Mouse (Mus musculus) erythroblast, embryonic 14.5 days (primary cell): Measurements from ENCODE around the gene Grin3a. TPM values are rescaled to one million over a fixed set of nuclear protein-coding genes. Genes with fewer than 3 reads are reported as not detected.

Experiments
- H3K27me3 ChIP-seq: 2 replicates; pipeline ENCODE4 v1.6.1; 2012; ENCODE audit warnings: inconsistent platforms; ENCODE audit not compliant: control insufficient read depth
- H3K36me3 ChIP-seq: 2 replicates; pipeline ENCODE4 v1.6.1; 2012; ENCODE audit warnings: mild to moderate bottlenecking, inconsistent platforms; ENCODE audit not compliant: control insufficient read depth
- H3K4me1 ChIP-seq: 2 replicates; pipeline ENCODE4 v1.6.1; 2012; ENCODE audit warnings: inconsistent platforms; ENCODE audit not compliant: control insufficient read depth
- H3K4me3 ChIP-seq: replicated peaks from 2 replicates; pipeline ENCODE3; 2012; ENCODE audit warnings: moderate library complexity, mild to moderate bottlenecking, inconsistent platforms
- H3K9me3 ChIP-seq: 2 replicates; pipeline ENCODE4 v1.6.1; 2012; ENCODE audit warnings: low read length, inconsistent platforms, mixed read lengths; ENCODE audit not compliant: control insufficient read depth
- GATA1 ChIP-seq: IDR thresholded peaks from 2 replicates; pipeline ENCODE4 v1.6.1; 2012; ENCODE audit warnings: low read length, inconsistent platforms, mixed read lengths
- TAL1 ChIP-seq: IDR thresholded peaks from 3 replicates; pipeline ENCODE4 v1.6.1; 2012; ENCODE audit warnings: low read length, inconsistent platforms, mixed read lengths
- polyA plus RNA-seq: library from polyadenylated mRNA; stranded (reverse); fragments of >175 nt; gene quantifications from 2 replicates; pipeline ENCODE4 v1.2.3, GENCODE M21; 2012

Grin3a gene
- polyA plus RNA-seq, 1 experiment = not detected

GRCm38 (mm10) chr4:49806791-49807190 is 38.8 kb downstream of the Grin3a start:
- no peak for TF ChIP-seq GATA1
- no peak for TF ChIP-seq TAL1
- H3K4me1 ChIP-seq = no peaks in the 10 kb centered on the region
- H3K9me3 ChIP-seq = no peaks in the 10 kb centered on the region
- no peak overlapping the region for H3K4me3 ChIP-seq
- no peaks in the 10 kb centered on the region for H3K36me3 ChIP-seq
- no peaks in the 10 kb centered on the region for H3K27me3 ChIP-seq

GRCm38 (mm10) chr4:49799338-49799737 is 46.2 kb downstream of the Grin3a start:
- no peak for TF ChIP-seq GATA1
- no peak for TF ChIP-seq TAL1
- Histone ChIP-seq H3K36me3 (no peaks in the 10 kb centered on the region), H3K27me3 (no peaks in the 10 kb centered on the region), H3K4me3 (no peak overlapping the region), H3K4me1 (no peaks in the 10 kb centered on the region), H3K9me3 (no peaks in the 10 kb centered on the region)

DNA sequence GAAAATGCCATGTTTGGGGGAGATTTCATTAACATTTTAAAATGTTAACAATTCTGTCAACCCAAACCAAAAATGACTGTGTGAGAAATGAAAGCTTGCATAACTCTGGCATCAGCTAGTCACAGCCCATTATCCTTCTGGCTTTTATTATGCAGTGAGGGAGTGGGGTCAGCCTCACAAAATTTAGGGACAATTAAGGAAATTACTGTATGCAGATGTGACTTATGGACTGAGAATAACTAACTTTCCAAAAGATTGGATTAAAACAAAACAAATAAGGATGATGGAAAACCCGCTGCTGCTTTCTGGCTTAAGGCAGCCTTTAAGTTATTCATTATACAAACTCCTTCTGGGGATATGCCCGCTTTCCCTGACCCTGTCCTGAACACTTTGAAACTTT is 56.6 kb downstream of the Grin3a start:
- Histone ChIP-seq H3K27me3 (no peaks in the 10 kb centered on the region), H3K9me3 (no peaks in the 10 kb centered on the region), H3K4me3 (no peak overlapping the region), H3K36me3 (no peaks in the 10 kb centered on the region), H3K4me1 (no peaks in the 10 kb centered on the region)
- no peak for TF ChIP-seq GATA1
- TF ChIP-seq TAL1 = no peak

DNA sequence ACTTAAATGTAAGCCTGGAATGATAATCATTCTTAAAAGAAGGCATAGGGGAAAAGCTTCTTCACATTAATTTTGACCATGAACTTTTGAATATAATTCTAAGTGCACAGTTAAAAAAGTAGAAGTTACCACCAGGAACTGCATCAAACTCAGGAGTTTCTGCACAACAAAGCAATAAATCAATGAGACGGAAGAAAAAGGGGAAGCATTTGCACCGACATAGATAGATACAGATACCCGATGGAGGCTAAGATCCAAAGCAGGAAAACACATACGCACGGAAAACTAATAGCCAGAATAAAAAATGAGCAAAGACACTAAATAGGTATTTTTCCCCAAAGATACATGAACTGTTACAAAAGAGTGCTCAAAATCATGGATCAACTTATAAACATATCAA is 102.7 kb downstream of the Grin3a start:
- Histone ChIP-seq H3K4me1 (no peaks in the 10 kb centered on the region), H3K9me3 (no peaks in the 10 kb centered on the region), H3K36me3 (no peaks in the 10 kb centered on the region), H3K4me3 (no peak overlapping the region), H3K27me3 (no peaks in the 10 kb centered on the region)
- TF ChIP-seq GATA1 (no peak), TAL1 (no peak)

GRCm38 (mm10) chr4:49741942-49742341 is 103.6 kb downstream of the Grin3a start:
- no peak for TF ChIP-seq GATA1
- no peak for TF ChIP-seq TAL1
- no peaks in the 10 kb centered on the region for H3K4me1 ChIP-seq
- H3K27me3 ChIP-seq = no peaks in the 10 kb centered on the region
- no peak overlapping the region for H3K4me3 ChIP-seq
- no peaks in the 10 kb centered on the region for H3K9me3 ChIP-seq
- H3K36me3 ChIP-seq = no peaks in the 10 kb centered on the region

DNA sequence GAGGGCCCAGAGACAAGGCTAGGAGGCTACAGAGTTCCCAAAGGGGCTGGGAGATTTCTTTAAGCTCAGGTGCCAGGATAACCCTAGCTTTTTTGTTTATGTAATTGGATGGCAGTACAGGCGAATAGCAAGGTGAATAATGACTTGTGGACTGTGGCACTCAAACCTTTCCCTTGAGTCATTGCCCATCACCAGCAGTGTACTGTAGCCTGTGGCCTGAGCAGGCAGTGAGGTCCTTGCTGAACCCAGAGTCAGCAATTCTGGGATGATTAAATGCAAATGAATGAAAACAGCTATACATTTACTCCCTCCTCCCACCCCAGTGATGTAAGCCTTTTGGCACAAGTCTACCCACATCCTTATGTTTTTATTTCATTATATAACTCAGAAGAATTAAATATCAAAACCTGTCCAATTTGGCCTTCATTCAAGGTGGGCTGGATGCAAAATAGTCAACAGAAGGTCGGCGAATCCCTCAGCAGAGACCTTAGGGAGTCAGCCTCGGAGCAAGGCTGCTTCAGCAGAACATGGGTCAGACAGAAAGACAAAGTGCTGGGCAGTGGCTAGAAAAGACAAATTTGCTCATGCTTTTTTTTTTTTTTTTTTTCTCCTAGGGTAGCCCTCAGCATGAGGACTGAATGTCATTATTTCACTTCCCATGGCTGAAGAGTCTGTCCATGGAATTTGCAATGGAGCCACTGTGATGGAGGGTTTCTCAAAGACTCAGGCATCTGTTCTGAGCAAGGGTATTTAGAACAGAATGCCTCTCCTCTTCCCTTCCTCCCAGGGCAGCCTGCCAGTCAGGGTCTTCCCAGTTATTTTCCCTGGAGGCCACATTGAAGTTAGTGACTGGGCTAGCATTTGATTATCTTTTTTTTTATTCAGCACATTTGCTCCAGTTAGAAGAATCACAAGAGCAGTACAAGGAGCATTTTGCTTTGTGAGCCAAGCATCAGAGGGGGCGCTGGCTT is 104.5 kb downstream of the Grin3a start:
- TF ChIP-seq GATA1 = no peak
- no peak for TF ChIP-seq TAL1
- H3K36me3 ChIP-seq = no peaks in the 10 kb centered on the region
- no peak overlapping the region for H3K4me3 ChIP-seq
- H3K4me1 ChIP-seq = no peaks in the 10 kb centered on the region
- no peaks in the 10 kb centered on the region for H3K27me3 ChIP-seq
- H3K9me3 ChIP-seq = no peaks in the 10 kb centered on the region

DNA sequence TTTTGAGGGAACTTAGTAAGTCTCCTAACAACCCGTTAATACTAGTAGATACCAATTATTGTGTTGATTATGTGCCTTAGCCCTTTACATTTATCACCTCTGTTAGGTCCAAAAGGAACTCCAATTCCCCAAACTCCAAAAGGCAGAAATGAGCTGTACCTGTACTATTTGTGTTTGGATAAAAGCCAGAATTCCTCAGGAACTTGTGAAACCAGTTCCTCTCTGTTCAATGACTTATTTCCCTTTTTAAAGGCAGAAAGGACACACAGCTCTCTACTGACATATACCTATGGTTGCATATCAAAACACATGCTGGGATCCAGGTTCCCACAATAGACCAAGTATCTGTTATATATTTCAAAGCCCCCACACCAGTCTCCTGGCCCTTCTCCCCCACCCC is 106.0 kb downstream of the Grin3a start:
- no peaks in the 10 kb centered on the region for H3K9me3 ChIP-seq
- no peaks in the 10 kb centered on the region for H3K4me1 ChIP-seq
- H3K27me3 ChIP-seq = no peaks in the 10 kb centered on the region
- no peak overlapping the region for H3K4me3 ChIP-seq
- TF ChIP-seq TAL1 (no peak), GATA1 (no peak)
- H3K36me3 ChIP-seq = no peaks in the 10 kb centered on the region

DNA sequence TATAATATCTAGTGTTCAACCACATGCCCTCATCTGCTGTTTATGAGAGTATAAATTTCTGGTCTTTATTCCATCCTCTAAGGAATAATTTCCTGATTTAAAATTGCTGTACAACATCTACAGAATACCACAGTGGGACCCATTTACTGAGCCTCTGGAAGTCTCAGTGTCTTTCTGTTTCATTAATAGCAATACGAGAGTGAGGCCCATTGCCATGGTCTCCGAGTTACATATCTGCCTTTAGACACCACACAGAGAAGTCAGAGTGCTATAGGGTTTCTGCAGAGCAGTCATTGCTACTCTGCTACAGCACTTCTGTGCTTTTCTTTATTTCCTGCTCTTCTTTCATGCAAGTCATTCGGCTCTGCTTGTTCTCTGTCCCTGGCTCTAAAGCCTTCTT is 116.2 kb downstream of the Grin3a start:
- no peak overlapping the region for H3K4me3 ChIP-seq
- no peak for TF ChIP-seq TAL1
- H3K4me1 ChIP-seq = no peaks in the 10 kb centered on the region
- no peaks in the 10 kb centered on the region for H3K9me3 ChIP-seq
- H3K27me3 ChIP-seq = no peaks in the 10 kb centered on the region
- H3K36me3 ChIP-seq = no peaks in the 10 kb centered on the region

DNA sequence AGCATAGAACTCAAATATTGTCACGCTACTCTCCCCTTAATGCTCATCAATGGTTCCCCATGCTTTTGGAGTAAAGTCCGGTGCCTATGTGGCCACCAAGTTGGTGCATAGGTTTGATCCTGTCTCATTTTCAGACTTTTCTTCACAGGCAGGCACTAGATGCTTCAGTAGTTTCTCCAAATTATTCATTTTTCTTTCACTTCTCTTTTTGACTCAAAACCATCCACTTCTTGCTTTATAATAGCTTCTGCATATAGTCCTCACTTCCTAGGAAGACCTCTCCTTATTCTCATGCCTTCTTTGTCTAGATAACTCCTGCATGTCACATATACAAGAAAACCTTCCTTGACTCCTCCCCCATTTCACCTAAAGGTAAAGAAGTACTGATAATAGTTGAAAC is 121.6 kb downstream of the Grin3a start:
- Histone ChIP-seq H3K4me3 (no peak overlapping the region), H3K36me3 (no peaks in the 10 kb centered on the region)

More for the DNA sequence above, 121.6 kb downstream of the Grin3a start:
- Histone ChIP-seq H3K4me1 (no peaks in the 10 kb centered on the region), H3K9me3 (no peaks in the 10 kb centered on the region), H3K27me3 (no peaks in the 10 kb centered on the region)
- TF ChIP-seq GATA1 (no peak), TAL1 (no peak)
